Mouse (Mus musculus) liver, postnatal 0 days (tissue): ENCODE results near the gene Cnpy3.
"Not testable (repeated sequence)": the region's sequence is repeated elsewhere in the genome, so short reads cannot be mapped to it uniquely, and the experiment has no call there.

ENCODE experiments used
- CTCF ChIP-seq: sonication (generic); IDR thresholded peaks from 2 replicates; pipeline ENCODE4 v1.5.1; 2016; ENCODE audit warnings: antibody characterized with exemption, low read depth
- EP300 ChIP-seq: IDR thresholded peaks from 2 replicates; pipeline ENCODE4 v1.6.1; 2016; ENCODE audit warnings: antibody characterized with exemption, low read depth, mild to moderate bottlenecking

- not testable (repeated sequence) for TF ChIP-seq EP300, CTCF
Observed at GRCm38 (mm10) chr17:46787974-46788373, 36.0 kb upstream of the Cnpy3 start.
